Mouse (Mus musculus) macrophage (primary cell): ENCODE results near the gene Stradb. TPM values are rescaled to one million over a fixed set of nuclear protein-coding genes. Genes with fewer than 3 reads are reported as not detected.

Experiments
- H3K27ac ChIP-seq: fragments of 350-480 bp; formaldehyde crosslinking; 2 replicates; pipeline ENCODE4 v1.9.0; 2021
- H3K36me3 ChIP-seq: fragments of 350-480 bp; formaldehyde crosslinking; 2 replicates; pipeline ENCODE4 v1.9.0; 2021; ENCODE audit errors: inconsistent target
- H3K4me3 ChIP-seq: fragments of 350-480 bp; formaldehyde crosslinking; 2 replicates; pipeline ENCODE4 v1.9.0; 2021; ENCODE audit errors: inconsistent target
- H3K79me2 ChIP-seq: fragments of 350-480 bp; formaldehyde crosslinking; 2 replicates; pipeline ENCODE4 v1.9.0; 2021; ENCODE audit errors: inconsistent target
- WGBS: methylation state at CpG from one replicate; pipeline ENCODE4 v1.1.7; 2026; ENCODE audit warnings: inconsistent platforms; ENCODE audit not compliant: missing documents; 5-methylcytosine and 5-hydroxymethylcytosine counted together
- polyA plus RNA-seq: library from polyadenylated mRNA; stranded (reverse); fragments of 250-400 nt; gene quantifications from 3 replicates; pipeline ENCODE4 v1.2.4, GENCODE M21; 2018; ENCODE audit warnings: inconsistent platforms
- total RNA-seq, 78 experiments: library from RNA; depleted of rRNA; stranded (reverse); fragments of 250-400 nt; gene quantifications; 1 replicate in 9 of 78; 2 replicates in 24 of 78; 3 replicates in 43 of 78; 4 replicates in 2 of 78; pipeline ENCODE4 v1.2.4; 2018; ENCODE audit warnings: inconsistent platforms in 56 of 78

Gene Stradb
- total RNA-seq (2018; cell fraction: chromatin; rRNA removed): 10 to 100 TPM in 21 of 26 experiments, 1 to 10 TPM in 5; 4.8 to 33.7 (median 15.2) TPM
- total RNA-seq (2018; cell fraction: cytosol; rRNA removed): 10 to 100 TPM; 11.2 to 19.9 (median 14.3) TPM
- 10 to 100 TPM in 16 of 26 experiments, 1 to 10 TPM in 10; 4.2 to 31.5 (median 12.6) TPM for total RNA-seq (2018; cell fraction: nucleus; rRNA removed)
- 14.5 to 18.3 TPM (median 15.9 TPM) in 3 replicates for polyA plus RNA-seq

GRCm38 (mm10) chr1:58973366-58974221, at the start of gene Stradb, which contains the start of gene Trak2:
Gene Stradb, plus strand, starts transcription at chr1:58973522.
Gene Trak2, minus strand, starts transcription at chr1:58973430.
- no peaks in the 10 kb centered on the region for H3K36me3 ChIP-seq
- H3K79me2 ChIP-seq: peaks cover 46% of the 10 kb centered on the region
- peak within 1 kb of the TSS; percentile 96 for H3K4me3 ChIP-seq
- under 1% methylated on average over 68 of the region's 69 CpGs for WGBS
- H3K27ac ChIP-seq: peak within 1 kb of the TSS; percentile 58

- Histone ChIP-seq H3K36me3 (peaks cover 4% of the 10 kb centered on the region; the same call in 1 of the 2 replicates), H3K79me2 (no peaks in the 10 kb centered on the region), H3K4me3 (no peak overlapping the region), H3K27ac (no peak overlapping the region)
- 96% methylated on average over 4 of the region's 5 CpGs for whole genome bisulfite sequencing
Measured at GRCm38 (mm10) chr1:58926664-58927063, 46.7 kb upstream of the Stradb start.

GRCm38 (mm10) chr1:58936746-58937605, 36.3 kb upstream of the Stradb start:
- no peaks in the 10 kb centered on the region for H3K79me2 ChIP-seq
- no peak overlapping the region for H3K27ac ChIP-seq
- no peaks in the 10 kb centered on the region for H3K36me3 ChIP-seq
- H3K4me3 ChIP-seq: no peak overlapping the region
- 89% methylated on average over 10 of the region's 10 CpGs for WGBS

- Histone ChIP-seq H3K27ac (no peak overlapping the region), H3K4me3 (no peak overlapping the region), H3K36me3 (no peaks in the 10 kb centered on the region), H3K79me2 (no peaks in the 10 kb centered on the region)
- WGBS: 94% methylated on average over 9 of the region's 9 CpGs
Measured at GRCm38 (mm10) chr1:58937606-58938099, 35.7 kb upstream of the Stradb start.

GRCm38 (mm10) chr1:58945523-58945922, 27.8 kb upstream of the Stradb start:
- WGBS: 100% methylated on average over 2 of the region's 2 CpGs
- Histone ChIP-seq H3K27ac (no peak overlapping the region), H3K79me2 (peaks cover 39% of the 10 kb centered on the region; the same call in 1 of the 2 replicates), H3K36me3 (peaks cover 10% of the 10 kb centered on the region; the same call in 1 of the 2 replicates), H3K4me3 (no peak overlapping the region)

- Histone ChIP-seq H3K4me3 (no peak overlapping the region), H3K79me2 (peaks cover 45% of the 10 kb centered on the region), H3K36me3 (peaks cover 10% of the 10 kb centered on the region; the same call in 1 of the 2 replicates), H3K27ac (no peak overlapping the region)
- WGBS: 93% methylated on average over 7 of the region's 7 CpGs
Measured at GRCm38 (mm10) chr1:58945960-58946670, 27.2 kb upstream of the Stradb start.

- Histone ChIP-seq H3K79me2 (peaks cover 51% of the 10 kb centered on the region), H3K27ac (no peak overlapping the region), H3K4me3 (no peak overlapping the region), H3K36me3 (peaks cover 10% of the 10 kb centered on the region; the same call in 1 of the 2 replicates)
- WGBS: 95% methylated on average over 9 of the region's 9 CpGs
Measured at GRCm38 (mm10) chr1:58946718-58947117, 26.6 kb upstream of the Stradb start.

GRCm38 (mm10) chr1:58949561-58950106, 23.7 kb upstream of the Stradb start:
- 68% methylated on average over 6 of the region's 6 CpGs for WGBS
- Histone ChIP-seq H3K4me3 (no peak overlapping the region), H3K36me3 (peaks cover 10% of the 10 kb centered on the region; the same call in 1 of the 2 replicates), H3K79me2 (peaks cover 78% of the 10 kb centered on the region), H3K27ac (no peak overlapping the region)

- WGBS: 89% methylated on average over 8 of the region's 8 CpGs
- Histone ChIP-seq H3K4me3 (no peak overlapping the region), H3K79me2 (peaks cover 93% of the 10 kb centered on the region), H3K36me3 (peaks cover 2% of the 10 kb centered on the region; the same call in 1 of the 2 replicates), H3K27ac (no peak overlapping the region)
Measured at GRCm38 (mm10) chr1:58950899-58951648, 22.2 kb upstream of the Stradb start.

GRCm38 (mm10) chr1:58951841-58952240, 21.5 kb upstream of the Stradb start:
- WGBS: 93% methylated on average over 4 of the region's 4 CpGs
- Histone ChIP-seq H3K4me3 (no peak overlapping the region), H3K79me2 (peaks cover 99% of the 10 kb centered on the region), H3K36me3 (no peaks in the 10 kb centered on the region), H3K27ac (no peak overlapping the region)

- no peaks in the 10 kb centered on the region for H3K36me3 ChIP-seq
- H3K4me3 ChIP-seq: no peak overlapping the region
- 95% methylated on average over 5 of the region's 5 CpGs for WGBS
- H3K79me2 ChIP-seq: peaks cover 99% of the 10 kb centered on the region
- no peak overlapping the region for H3K27ac ChIP-seq
Measured at GRCm38 (mm10) chr1:58952526-58952925, 20.8 kb upstream of the Stradb start.

- no peak overlapping the region for H3K4me3 ChIP-seq
- no peak overlapping the region for H3K27ac ChIP-seq
- no peaks in the 10 kb centered on the region for H3K36me3 ChIP-seq
- WGBS: 59% methylated on average over 4 of the region's 4 CpGs
- H3K79me2 ChIP-seq: peaks cover 99% of the 10 kb centered on the region
Measured at GRCm38 (mm10) chr1:58952997-58953396, 20.3 kb upstream of the Stradb start.
